In genomic region chr15:100304019-100304991, GRCm38 (mm10) we compare ENCODE assay signal across 8 mouse cellular contexts. TPM values are rescaled to one million over a fixed set of nuclear protein-coding genes. Genes with fewer than 3 reads are reported as not detected.
A peak's percentile ranks its signal among the peaks of the same experiment; 100 is the strongest.
DNase-seq lines count a peak whose midpoint lies in the region; ATAC-seq and TF ChIP-seq lines count a peak whose summit lies in the region.

Gene Mettl7a1 (plus strand): TSS chr15:100304140.

- H3K9me3 ChIP-seq in heart, embryonic 13.5 days: no peaks in the 10 kb centered on the region
- H3K9me3 ChIP-seq in liver, embryonic 11.5 days (ENCODE audit: control insufficient read depth, low read length): no peaks in the 10 kb centered on the region

- 3% methylated on average over 24 of the region's 30 CpGs for WGBS in heart, embryonic 13.5 days
- 2% methylated on average over 25 of the region's 30 CpGs for WGBS in liver, embryonic 11.5 days

- peak within 1 kb of the TSS; percentile 84 for H3K9ac ChIP-seq in heart, embryonic 13.5 days
- H3K9ac ChIP-seq in liver, embryonic 11.5 days (ENCODE audit: low read depth, low read length): peak within 1 kb of the TSS; percentile 70

- DNase-seq in c-Kit-negative CD71-positive TER-119-positive erythroid progenitor cells, embryonic 14.5 days (ENCODE audit: low read depth, low spot score): peak; percentile 68
- DNase-seq in fibroblast of lung, adult 2 months (ENCODE audit: low read depth): peak; percentile 48
- peak; percentile 90 for DNase-seq in kidney, postnatal 10 days
- DNase-seq in liver, embryonic 11.5 days (ENCODE audit: low spot score): peak; percentile 72
- peak; percentile 76 for DNase-seq in splenic B cell, adult 2 months (ENCODE audit: low read depth, low spot score)

- TF ChIP-seq POLR2A in myocyte (IDR thresholded peaks at IDR 0.05; ENCODE audit: insufficient read length, low read depth): peak; percentile 74

- peak; percentile 77 for ATAC-seq in CD4-positive, CD25-positive, alpha-beta regulatory T cell, adult 4 months
- ATAC-seq in heart, embryonic 13.5 days (ENCODE audit: extremely low read depth, insufficient number of reproducible peaks, low FRiP score, low TSS enrichment): peak; percentile 75
- peak; percentile 75 for ATAC-seq in liver, embryonic 11.5 days (replicated peaks; ENCODE audit: low FRiP score)

- no peak within 1 kb of the TSS for H3ac ChIP-seq in myocyte (ENCODE audit: control insufficient read depth, insufficient read length)

- peaks cover 10% of the 10 kb centered on the region for H3K27me3 ChIP-seq in heart, embryonic 13.5 days (replicated peaks)
- H3K27me3 ChIP-seq in liver, embryonic 11.5 days (replicated peaks; ENCODE audit: control insufficient read depth, insufficient read depth, low read length): no peaks in the 10 kb centered on the region
- no peaks in the 10 kb centered on the region for H3K27me3 ChIP-seq in myocyte (ENCODE audit: control insufficient read depth, insufficient read depth, insufficient read length)
- no peaks in the 10 kb centered on the region for H3K27me3 ChIP-seq in splenic B cell, adult 2 months (ENCODE audit: control insufficient read depth, insufficient read depth, low read length, poor library complexity, severe bottlenecking)

- peak within 1 kb of the TSS; percentile 84 for H3K4me2 ChIP-seq in heart, embryonic 13.5 days
- H3K4me2 ChIP-seq in liver, embryonic 11.5 days: peak within 1 kb of the TSS; percentile 87
- H3K4me2 ChIP-seq in myocyte (ENCODE audit: low read depth): peak within 1 kb of the TSS; percentile 93

- H3K27ac ChIP-seq in heart, embryonic 13.5 days (replicated peaks): peak within 1 kb of the TSS; percentile 74
- peak within 1 kb of the TSS; percentile 82 for H3K27ac ChIP-seq in liver, embryonic 11.5 days (ENCODE audit: low read depth, low read length)

- no peaks in the 10 kb centered on the region for H3K36me3 ChIP-seq in heart, embryonic 13.5 days
- no peaks in the 10 kb centered on the region for H3K36me3 ChIP-seq in liver, embryonic 11.5 days (ENCODE audit: control insufficient read depth, insufficient read depth, low read length)
- H3K36me3 ChIP-seq in myocyte (ENCODE audit: control insufficient read depth, insufficient read depth): no peaks in the 10 kb centered on the region
- H3K36me3 ChIP-seq in splenic B cell, adult 2 months (ENCODE audit: control insufficient read depth, insufficient read depth, low read length, poor library complexity, severe bottlenecking): no peaks in the 10 kb centered on the region

- H3K4me3 ChIP-seq in heart, embryonic 13.5 days: peak within 1 kb of the TSS; percentile 63
- peak within 1 kb of the TSS; percentile 61 for H3K4me3 ChIP-seq in liver, embryonic 11.5 days (ENCODE audit: low read depth, low read length)
- H3K4me3 ChIP-seq in myocyte: peak within 1 kb of the TSS; percentile 48

- no peaks in the 10 kb centered on the region for H3K79me2 ChIP-seq in myocyte (ENCODE audit: control insufficient read depth, insufficient read depth)

- peaks cover 12% of the 10 kb centered on the region for H3K4me1 ChIP-seq in heart, embryonic 13.5 days
- peaks cover 23% of the 10 kb centered on the region for H3K4me1 ChIP-seq in liver, embryonic 11.5 days (replicated peaks; ENCODE audit: control insufficient read depth, insufficient read depth, low read length)

TF ChIP-seq in myocyte, 11 proteins besides CTCF, POLR2A, EP300 and RAD21:
- TF ChIP-seq MYOD1 (IDR thresholded peaks at IDR 0.05; ENCODE audit: control insufficient read depth in 1 of 3, insufficient read length in 2 of 3, low read depth in 2 of 3): no peak
- TF ChIP-seq POLR2AphosphoS2 (IDR thresholded peaks at IDR 0.05; ENCODE audit: insufficient read length, low read depth): peak; percentile 75

RNA-seq across cellular contexts. Expression of gene Mettl7a1, which starts in this region (rescaled TPM):
- polyA plus RNA-seq in CD4-positive, CD25-positive, alpha-beta regulatory T cell, adult 4 months (2017; shearing (Covaris generic)): 10 to 100 TPM in 1 of 2 experiments, 1 to 10 TPM in 1; 4.2 to 10.2 TPM
- 3.1 and 3.3 TPM in 2 replicates for polyA plus RNA-seq in heart, embryonic 13.5 days (2015; fragmentation: Nextera tagmentation; extraction: Ambion mirVana)
- polyA plus RNA-seq in liver, embryonic 11.5 days (2014; fragmentation: Nextera tagmentation; extraction: Ambion mirVana): 4.4 and 5.7 TPM in 2 replicates
- 9.4 TPM for polyA plus RNA-seq in myocyte (2012; fragmentation: generic; extraction: Trizol)

Comparison
In these comparisons a context has a peak if more than half of its experiments do, and no peak if none do; other contexts are left out.
1. Peak in every context shown above with its lines: DNase-seq, ATAC-seq, H3K4me3 ChIP-seq and H3K27ac ChIP-seq.